Mouse (Mus musculus): Measurements from ENCODE around the gene C5ar2. TPM values are rescaled to one million over a fixed set of nuclear protein-coding genes. Genes with fewer than 3 reads are reported as not detected.

C5ar2 gene
- polyA plus RNA-seq, 1 experiment, result 0.07 TPM

GRCm38 (mm10) chr7:16254195-16254594 lies 10.2 kb upstream of the C5ar2 start:
- no peaks in the 10 kb centered on the region for H3K4me1 ChIP-seq (ENCODE audit: control insufficient read depth, insufficient read depth, low read length)
- H3K36me3 ChIP-seq (ENCODE audit: control insufficient read depth, insufficient read depth, low read length), result no peaks in the 10 kb centered on the region
- TF ChIP-seq CTCF (IDR thresholded peaks at IDR 0.05; ENCODE audit: control insufficient read depth, insufficient read depth, insufficient replicate concordance, low read depth, low read length), result no peak
- no peak for TF ChIP-seq POLR2A (IDR thresholded peaks at IDR 0.05; ENCODE audit: control insufficient read depth, low read depth, low read length)

GRCm38 (mm10) chr7:16250687-16251086 lies 6.7 kb upstream of the C5ar2 start:
- TF ChIP-seq CTCF (IDR thresholded peaks at IDR 0.05; ENCODE audit: control insufficient read depth, insufficient read depth, insufficient replicate concordance, low read depth, low read length) (no peak), POLR2A (IDR thresholded peaks at IDR 0.05; ENCODE audit: control insufficient read depth, low read depth, low read length) (no peak)
- Histone ChIP-seq H3K4me3 (ENCODE audit: control insufficient read depth, low read depth, low read length) (no peak overlapping the region), H3K27me3 (ENCODE audit: control insufficient read depth, insufficient read depth, low read length) (no peaks in the 10 kb centered on the region; the same call in 1 of the 2 replicates)

More at GRCm38 (mm10) chr7:16254195-16254594, 10.2 kb upstream of the C5ar2 start:
- Histone ChIP-seq H3K27me3 (ENCODE audit: control insufficient read depth, insufficient read depth, low read length) (no peaks in the 10 kb centered on the region; the same call in 1 of the 2 replicates), H3K4me3 (ENCODE audit: control insufficient read depth, low read depth, low read length) (no peak overlapping the region), H3K27ac (ENCODE audit: control insufficient read depth, insufficient read depth, low read depth, low read length) (no peak overlapping the region)

DNA sequence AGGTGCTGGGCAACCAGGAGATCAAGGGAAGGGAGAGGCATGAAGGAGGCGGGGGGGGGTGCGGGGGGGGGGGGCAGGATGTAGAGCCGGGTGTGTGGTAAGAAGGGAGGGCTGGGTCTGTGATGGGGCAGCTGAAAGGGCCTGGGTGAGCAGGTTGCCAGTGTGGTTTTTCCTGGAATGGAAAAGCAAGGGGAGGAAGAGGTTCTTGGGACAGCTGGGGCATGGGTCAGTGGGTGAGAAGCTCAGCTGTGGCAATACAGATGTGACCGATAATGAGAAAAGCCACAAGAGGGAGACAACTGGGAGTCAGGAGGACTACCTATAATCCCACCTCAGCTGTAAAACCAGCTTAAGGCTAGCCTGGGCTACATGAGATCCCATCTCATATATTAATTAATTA lies 2.0 kb upstream of the C5ar2 start:
- TF ChIP-seq CTCF (IDR thresholded peaks at IDR 0.05; ENCODE audit: control insufficient read depth, insufficient read depth, insufficient replicate concordance, low read depth, low read length) (no peak), POLR2A (IDR thresholded peaks at IDR 0.05; ENCODE audit: control insufficient read depth, low read depth, low read length) (no peak)
- Histone ChIP-seq H3K4me3 (ENCODE audit: control insufficient read depth, low read depth, low read length) (no peak overlapping the region), H3K27ac (ENCODE audit: control insufficient read depth, insufficient read depth, low read depth, low read length) (no peak overlapping the region), H3K36me3 (ENCODE audit: control insufficient read depth, insufficient read depth, low read length) (no peaks in the 10 kb centered on the region), H3K4me1 (ENCODE audit: control insufficient read depth, insufficient read depth, low read length) (peaks cover 4% of the 10 kb centered on the region; the same call in 1 of the 2 replicates), H3K27me3 (ENCODE audit: control insufficient read depth, insufficient read depth, low read length) (no peaks in the 10 kb centered on the region; the same call in 1 of the 2 replicates)

More at GRCm38 (mm10) chr7:16250687-16251086, 6.7 kb upstream of the C5ar2 start:
- no peak overlapping the region for H3K27ac ChIP-seq (ENCODE audit: control insufficient read depth, insufficient read depth, low read depth, low read length)
- H3K36me3 ChIP-seq (ENCODE audit: control insufficient read depth, insufficient read depth, low read length), result no peaks in the 10 kb centered on the region
- peaks cover 4% of the 10 kb centered on the region; the same call in 1 of the 2 replicates for H3K4me1 ChIP-seq (ENCODE audit: control insufficient read depth, insufficient read depth, low read length)

GRCm38 (mm10) chr7:16242198-16242597 lies 1.8 kb downstream of the C5ar2 start:
- H3K27me3 ChIP-seq (ENCODE audit: control insufficient read depth, insufficient read depth, low read length), result no peaks in the 10 kb centered on the region
- no peak overlapping the region for H3K4me3 ChIP-seq (ENCODE audit: control insufficient read depth, low read depth, low read length)
- no peaks in the 10 kb centered on the region for H3K36me3 ChIP-seq (ENCODE audit: control insufficient read depth, insufficient read depth, low read length)
- peaks cover 2% of the 10 kb centered on the region for H3K4me1 ChIP-seq (ENCODE audit: control insufficient read depth, insufficient read depth, low read length)
- H3K27ac ChIP-seq (ENCODE audit: control insufficient read depth, insufficient read depth, low read depth, low read length), result no peak overlapping the region
- TF ChIP-seq POLR2A (IDR thresholded peaks at IDR 0.05; ENCODE audit: control insufficient read depth, low read depth, low read length), result no peak

GRCm38 (mm10) chr7:16241787-16242186 lies 2.2 kb downstream of the C5ar2 start:
- Histone ChIP-seq H3K36me3 (ENCODE audit: control insufficient read depth, insufficient read depth, low read length) (no peaks in the 10 kb centered on the region), H3K4me1 (ENCODE audit: control insufficient read depth, insufficient read depth, low read length) (peaks cover 2% of the 10 kb centered on the region), H3K27ac (ENCODE audit: control insufficient read depth, insufficient read depth, low read depth, low read length) (no peak overlapping the region), H3K4me3 (ENCODE audit: control insufficient read depth, low read depth, low read length) (no peak overlapping the region), H3K27me3 (ENCODE audit: control insufficient read depth, insufficient read depth, low read length) (no peaks in the 10 kb centered on the region)
- TF ChIP-seq POLR2A (IDR thresholded peaks at IDR 0.05; ENCODE audit: control insufficient read depth, low read depth, low read length) (no peak), CTCF (IDR thresholded peaks at IDR 0.05; ENCODE audit: control insufficient read depth, insufficient read depth, insufficient replicate concordance, low read depth, low read length) (no peak)

DNA sequence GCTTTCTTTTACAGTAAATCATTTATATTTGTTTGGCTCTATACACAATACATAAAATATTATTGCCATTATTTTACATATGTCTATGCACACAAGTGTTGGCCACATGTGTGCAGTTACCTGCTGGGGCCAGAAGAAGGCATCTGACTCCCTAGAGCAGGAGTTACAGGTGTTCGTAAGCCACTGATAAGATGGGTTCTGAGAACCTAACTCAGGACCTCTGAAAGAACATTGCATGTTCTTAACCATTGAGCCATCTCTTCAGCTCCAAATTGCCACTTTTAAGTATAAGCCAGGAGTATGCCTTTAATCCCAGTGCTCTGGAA lies 3.0 kb downstream of the C5ar2 start:
- no peak overlapping the region for H3K4me3 ChIP-seq (ENCODE audit: control insufficient read depth, low read depth, low read length)
- peaks cover 2% of the 10 kb centered on the region for H3K4me1 ChIP-seq (ENCODE audit: control insufficient read depth, insufficient read depth, low read length)
- no peak overlapping the region for H3K27ac ChIP-seq (ENCODE audit: control insufficient read depth, insufficient read depth, low read depth, low read length)
- no peaks in the 10 kb centered on the region for H3K36me3 ChIP-seq (ENCODE audit: control insufficient read depth, insufficient read depth, low read length)
- H3K27me3 ChIP-seq (ENCODE audit: control insufficient read depth, insufficient read depth, low read length), result no peaks in the 10 kb centered on the region
- TF ChIP-seq CTCF (IDR thresholded peaks at IDR 0.05; ENCODE audit: control insufficient read depth, insufficient read depth, insufficient replicate concordance, low read depth, low read length) (no peak), POLR2A (IDR thresholded peaks at IDR 0.05; ENCODE audit: control insufficient read depth, low read depth, low read length) (no peak)

DNA sequence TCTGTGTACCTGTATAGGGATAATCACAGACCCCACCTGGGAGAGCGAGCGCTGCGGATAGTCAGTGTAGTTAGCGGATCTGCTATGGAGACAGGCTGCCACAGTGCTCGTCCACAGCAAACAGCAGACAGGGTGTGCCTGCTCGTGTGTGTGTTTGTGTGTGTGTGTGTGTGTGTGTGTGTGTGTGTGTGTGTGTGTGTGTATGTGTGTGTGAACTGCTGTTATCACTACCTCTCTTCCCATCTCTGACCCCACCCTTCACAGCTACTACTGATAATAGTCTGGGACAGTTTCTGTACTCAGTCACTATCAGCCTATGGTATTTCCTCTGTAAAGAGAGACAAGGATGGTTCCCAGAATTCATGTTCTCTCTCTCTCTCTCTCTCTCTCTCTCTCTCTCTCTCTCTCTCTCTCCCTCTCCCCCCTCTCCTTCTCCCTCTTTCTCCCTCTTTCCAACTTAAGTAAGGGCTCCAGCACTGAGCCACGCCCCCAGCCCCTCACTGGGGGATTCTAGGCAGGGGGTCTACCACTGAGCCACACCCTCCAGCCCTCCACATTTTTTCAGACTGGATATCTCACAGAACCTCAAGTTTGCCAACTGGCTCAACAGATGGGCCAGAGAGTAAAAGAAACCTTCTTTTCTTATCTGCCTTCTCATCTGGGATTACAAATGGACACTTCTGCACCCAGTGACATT lies 3.5 kb downstream of the C5ar2 start:
- TF ChIP-seq CTCF (IDR thresholded peaks at IDR 0.05; ENCODE audit: control insufficient read depth, insufficient read depth, insufficient replicate concordance, low read depth, low read length), result no peak
- no peak for TF ChIP-seq POLR2A (IDR thresholded peaks at IDR 0.05; ENCODE audit: control insufficient read depth, low read depth, low read length)
- no peaks in the 10 kb centered on the region for H3K36me3 ChIP-seq (ENCODE audit: control insufficient read depth, insufficient read depth, low read length)
- no peak overlapping the region for H3K27ac ChIP-seq (ENCODE audit: control insufficient read depth, insufficient read depth, low read depth, low read length)
- no peaks in the 10 kb centered on the region for H3K27me3 ChIP-seq (ENCODE audit: control insufficient read depth, insufficient read depth, low read length)
- H3K4me3 ChIP-seq (ENCODE audit: control insufficient read depth, low read depth, low read length), result no peak overlapping the region
- peaks cover 2% of the 10 kb centered on the region for H3K4me1 ChIP-seq (ENCODE audit: control insufficient read depth, insufficient read depth, low read length)

Measured in testis, adult 2 months (tissue).